ENCODE assay signal across 18 mouse cellular contexts in genomic region chr4:53785746-53786398, GRCm38 (mm10). TPM values are rescaled to one million over a fixed set of nuclear protein-coding genes. Genes with fewer than 3 reads are reported as not detected.
A peak's percentile ranks its signal among the peaks of the same experiment; 100 is the strongest.
DNase-seq lines count a peak whose midpoint lies in the region; ATAC-seq and TF ChIP-seq lines count a peak whose summit lies in the region.
"Had no signal": no experiment of that assay in that cellular context is flagged by ENCODE, and none has a peak within 500 bp of the region (broad histone marks: within the 10 kb centered on the region; RNA-seq: fewer than 3 reads in every experiment).

No protein-coding gene starts in this region.

- no peak overlapping the region for H3K4me2 ChIP-seq in CH12.LX (ENCODE audit: insufficient read depth, low read depth, poor library complexity, severe bottlenecking)
- H3K4me2 ChIP-seq: embryonic facial prominence, embryonic 13.5 days; liver, embryonic 13.5 days; neural tube, embryonic 13.5 days had no signal

- no peak overlapping the region for H3K4me3 ChIP-seq in CH12.LX (replicated peaks in 1 of 3; ENCODE audit: low read depth in 2 of 3, low read length in 2 of 3, poor library complexity in 1 of 3)
- H3K4me3 ChIP-seq: embryonic facial prominence, embryonic 13.5 days; liver, embryonic 13.5 days; neural tube, embryonic 13.5 days had no signal

- in situ Hi-C loops in CH12.LX (cut with MboI; ENCODE audit: low pct_ligation_motif_present, low pct_unique_long_range_greater_than_20kb, low sequenced_read_pairs), result no loop called here

- no peak for TF ChIP-seq CTCF in CH12.LX (conservative IDR thresholded peaks at IDR 0.05 in 1 of 2, IDR thresholded peaks at IDR 0.05 in 1 of 2; ENCODE audit: low read depth in 2 of 2, low read length in 2 of 2)

- DNase-seq in CD4-positive, CD25-positive, alpha-beta regulatory T cell, adult 2 months (ENCODE audit: low read depth, low spot score), result peak; percentile 33
- no peak for DNase-seq in CH12.LX (ENCODE audit: extremely low read depth)
- peak; percentile 18 to 23 for DNase-seq in thymus, postnatal 10 days (ENCODE audit: low spot score in 2 of 2)
- no peak for DNase-seq in left cerebral cortex, adult 8-10 months (ENCODE audit: low spot score in 2 of 2)
- DNase-seq in gastrocnemius, adult 8-10 months (ENCODE audit: low spot score in 2 of 2), result no peak
- DNase-seq: adrenal gland, adult 8-10 months; cerebellum, adult 11-12 months; kidney, adult 8-10 months; kidney, postnatal 4 days; liver, embryonic 13.5 days; right cerebral cortex, postnatal 4 days had no signal

- TF ChIP-seq EP300 in CH12.LX (IDR thresholded peaks at IDR 0.05; ENCODE audit: low read length), result no peak

- no peak overlapping the region for H3K27ac ChIP-seq in CH12.LX (ENCODE audit: insufficient read depth, low read depth)
- H3K27ac ChIP-seq: embryonic facial prominence, embryonic 13.5 days; liver, embryonic 13.5 days; neural tube, embryonic 13.5 days had no signal

- ATAC-seq in megakaryocyte progenitor cell, adult 5-6 weeks (replicated peaks; ENCODE audit: poor library complexity), result peak; percentile 64
- no peak for ATAC-seq in erythroblast, adult 5-6 weeks (replicated peaks; ENCODE audit: low FRiP score, poor library complexity, severe bottlenecking)
- ATAC-seq: hindbrain, embryonic 16.5 days; lung, postnatal 0 days had no signal

- H3K27me3 ChIP-seq in CH12.LX (replicated peaks), result no peaks in the 10 kb centered on the region
- H3K27me3 ChIP-seq: liver, embryonic 13.5 days; neural tube, embryonic 13.5 days had no signal

- H3K79me2 ChIP-seq in CH12.LX (replicated peaks; ENCODE audit: control insufficient read depth, extremely low read depth, insufficient read depth, poor library complexity, severe bottlenecking), result no peaks in the 10 kb centered on the region

- H3K4me1 ChIP-seq in CH12.LX (ENCODE audit: control insufficient read depth in 1 of 2, insufficient read depth in 2 of 2), result peaks cover 2 to 30% of the 10 kb centered on the region in 2 experiments; a peak in 3 of 4 replicates
- H3K4me1 ChIP-seq: liver, embryonic 13.5 days; neural tube, embryonic 13.5 days had no signal

- H3K36me3 ChIP-seq in CH12.LX (replicated peaks in 1 of 2; ENCODE audit: control insufficient read depth in 1 of 2, insufficient read depth in 1 of 2, low read length in 1 of 2), result no peaks in the 10 kb centered on the region
- H3K36me3 ChIP-seq: embryonic facial prominence, embryonic 13.5 days; liver, embryonic 13.5 days; neural tube, embryonic 13.5 days had no signal

- no peak for TF ChIP-seq RAD21 in CH12.LX (IDR thresholded peaks at IDR 0.05; ENCODE audit: low read depth, low read length)

- dilution Hi-C loops in CH12.LX (cut with MboI; ENCODE audit: extremely low pct_ligation_motif_present, extremely low pct_unique_long_range_greater_than_20kb, low sequenced_read_pairs), result no loop called here

- TF ChIP-seq POLR2A in CH12.LX (IDR thresholded peaks at IDR 0.05; ENCODE audit: low read depth, low read length), result no peak

- no peak overlapping the region for H3K9ac ChIP-seq in CH12.LX (ENCODE audit: insufficient read depth, low read depth)
- H3K9ac ChIP-seq: embryonic facial prominence, embryonic 13.5 days; liver, embryonic 13.5 days; neural tube, embryonic 13.5 days had no signal

- H3K9me3 ChIP-seq in CH12.LX (replicated peaks; ENCODE audit: low read length), result no peaks in the 10 kb centered on the region
- H3K9me3 ChIP-seq: embryonic facial prominence, embryonic 13.5 days; liver, embryonic 13.5 days; neural tube, embryonic 13.5 days had no signal

TF ChIP-seq in CH12.LX, 34 proteins besides CTCF, POLR2A, EP300 and RAD21:
- TF ChIP-seq JUN (IDR thresholded peaks at IDR 0.05; ENCODE audit: insufficient read depth, low read depth, low read length), result no peak
- TF ChIP-seq BHLHE40 (IDR thresholded peaks at IDR 0.05; ENCODE audit: low read depth, low read length), result peak; percentile 70
- TF ChIP-seq KAT2A (IDR thresholded peaks at IDR 0.05; ENCODE audit: insufficient replicate concordance, low read length), result no peak
- no peak for TF ChIP-seq IRF4 (IDR thresholded peaks at IDR 0.05; ENCODE audit: low read depth, low read length)
- no peak for TF ChIP-seq POLR2AphosphoS2 (IDR thresholded peaks at IDR 0.05; ENCODE audit: low read depth, low read length)
- no peak for TF ChIP-seq ZMIZ1 (IDR thresholded peaks at IDR 0.05; ENCODE audit: low read depth, low read length)
- TF ChIP-seq TCF12 (IDR thresholded peaks at IDR 0.05; ENCODE audit: low read depth, low read length), result no peak
- no peak for TF ChIP-seq SMC3 (IDR thresholded peaks at IDR 0.05; ENCODE audit: low read depth, low read length)
- TF ChIP-seq HCFC1 (IDR thresholded peaks at IDR 0.05; ENCODE audit: low read depth, low read length), result no peak
- TF ChIP-seq ZNF384 (IDR thresholded peaks at IDR 0.05; ENCODE audit: low read depth, low read length), result no peak
- no peak for TF ChIP-seq MXI1 (IDR thresholded peaks at IDR 0.05; ENCODE audit: low read depth, low read length)
- no peak for TF ChIP-seq MAX (IDR thresholded peaks at IDR 0.05; ENCODE audit: low read length)
- TF ChIP-seq USF1 (IDR thresholded peaks at IDR 0.05; ENCODE audit: low read depth, low read length), result peak; percentile 62
- TF ChIP-seq UBTF (IDR thresholded peaks at IDR 0.05; ENCODE audit: low read depth, low read length), result no peak
- TF ChIP-seq GABPA (IDR thresholded peaks at IDR 0.05; ENCODE audit: insufficient replicate concordance, low read depth, low read length), result no peak
- TF ChIP-seq USF2 (conservative IDR thresholded peaks at IDR 0.05; ENCODE audit: low read depth, low read length), result peak; percentile 69
- no peak for TF ChIP-seq PAX5 (IDR thresholded peaks at IDR 0.05; ENCODE audit: low read length)
- TF ChIP-seq ETS1 (conservative IDR thresholded peaks at IDR 0.05; ENCODE audit: low read depth, low read length), result no peak
- no peak for TF ChIP-seq JUND (conservative IDR thresholded peaks at IDR 0.05; ENCODE audit: low read depth, low read length)
- 0 out of 2 replicates have a peak, but pooled peaks have one; percentile 22 for TF ChIP-seq ELF1 (IDR thresholded peaks at IDR 0.05; ENCODE audit: low read depth, low read length)
- no peak for TF ChIP-seq CHD1 (IDR thresholded peaks at IDR 0.05; ENCODE audit: low read depth, low read length)
- no peak for TF ChIP-seq NRF1 (IDR thresholded peaks at IDR 0.05; ENCODE audit: low read depth, low read length)
- TF ChIP-seq ZC3H11A (IDR thresholded peaks at IDR 0.05; ENCODE audit: low read depth, low read length), result no peak
- no peak for TF ChIP-seq TBP (conservative IDR thresholded peaks at IDR 0.05; ENCODE audit: low read depth, low read length)
- no peak for TF ChIP-seq E2F4 (IDR thresholded peaks at IDR 0.05; ENCODE audit: insufficient replicate concordance, low read depth, low read length)
- TF ChIP-seq MEF2A (IDR thresholded peaks at IDR 0.05; ENCODE audit: borderline replicate concordance, low read depth, low read length), result no peak
- TF ChIP-seq ZKSCAN1 (IDR thresholded peaks at IDR 0.05; ENCODE audit: borderline replicate concordance, low read depth, low read length), result no peak
- no peak for TF ChIP-seq RCOR1 (conservative IDR thresholded peaks at IDR 0.05; ENCODE audit: low read depth, low read length)
- no peak for TF ChIP-seq SIN3A (IDR thresholded peaks at IDR 0.05; ENCODE audit: low read length)
- TF ChIP-seq MAFK (IDR thresholded peaks at IDR 0.05; ENCODE audit: insufficient replicate concordance, low read length), result no peak
- TF ChIP-seq CHD2 (IDR thresholded peaks at IDR 0.05; ENCODE audit: low read length), result no peak
- TF ChIP-seq MAZ (IDR thresholded peaks at IDR 0.05; ENCODE audit: low read depth, low read length), result no peak
- no peak for TF ChIP-seq NELFE (IDR thresholded peaks at IDR 0.05; ENCODE audit: low read depth, low read length)
- no peak for TF ChIP-seq MYC (IDR thresholded peaks at IDR 0.05; ENCODE audit: low read depth, low read length)

RNA-seq across cellular contexts. Expression of gene Tal2, which starts 6.4 kb away (rescaled TPM):
- 0.04 TPM in 1 of 2 replicates, not detected in the other for total RNA-seq in CH12.LX (2012; rRNA removed)
- 0.09 TPM in 1 of 2 replicates, not detected in the other for total RNA-seq in CH12.LX (2014; rRNA removed)
- polyA plus RNA-seq in CH12.LX (2012; ENCODE audit: insufficient read length, low read depth), result not detected in 2 replicates
- total RNA-seq in megakaryocyte progenitor cell, adult 5-6 weeks (2015), result not detected in 2 replicates
- total RNA-seq in megakaryocyte progenitor cell, adult 5-6 weeks (2017), result 0.24 TPM in 1 of 2 replicates, not detected in the other
- total RNA-seq in erythroblast, adult 5-6 weeks (2015; ENCODE audit: low replicate concordance), result 0.42 TPM in 1 of 2 replicates, not detected in the other
- total RNA-seq in erythroblast, adult 5-6 weeks (2017; ENCODE audit: low replicate concordance), result not detected in 2 replicates
- under 1 TPM; 0.13 to 0.32 (median 0.27) TPM for total RNA-seq in left cerebral cortex, adult 8-10 months (2022)
- total RNA-seq in gastrocnemius, adult 8-10 months (2022), result under 1 TPM; 0.51 to 0.76 (median 0.61) TPM
- total RNA-seq: layer of hippocampus, postnatal 14 days had no signal
- polyA plus RNA-seq: liver, embryonic 13.5 days; neural tube, embryonic 13.5 days had no signal

RNA-seq across cellular contexts. Expression of gene Tmem38b, which starts 40.0 kb away (rescaled TPM):
- total RNA-seq in CH12.LX (2012; rRNA removed) (5.4 and 5.9 TPM in 2 replicates), CH12.LX (2014; rRNA removed) (10.5 and 10.6 TPM in 2 replicates)
- 9.7 and 10.8 TPM in 2 replicates for polyA plus RNA-seq in CH12.LX (2012; ENCODE audit: insufficient read length, low read depth)
- 25.2 and 25.5 TPM in 2 replicates for total RNA-seq in megakaryocyte progenitor cell, adult 5-6 weeks (2015)
- total RNA-seq in megakaryocyte progenitor cell, adult 5-6 weeks (2017), result 13.2 and 14.3 TPM in 2 replicates
- total RNA-seq in erythroblast, adult 5-6 weeks (2015; ENCODE audit: low replicate concordance), result 9.2 and 10.9 TPM in 2 replicates
- total RNA-seq in erythroblast, adult 5-6 weeks (2017; ENCODE audit: low replicate concordance), result 2.8 and 3.2 TPM in 2 replicates
- total RNA-seq in left cerebral cortex, adult 8-10 months (2022), result 10 to 100 TPM; 13.1 to 14.7 (median 14.4) TPM
- total RNA-seq in gastrocnemius, adult 8-10 months (2022), result 10 to 100 TPM; 56.5 to 89.2 (median 63.7) TPM

Comparison
In these comparisons a context has a peak if more than half of its experiments do, and no peak if none do; other contexts are left out.
1. DNase-seq: peak in CD4-positive, CD25-positive, alpha-beta regulatory T cell, adult 2 months (single experiment) and thymus, postnatal 10 days (2 of 2); none in CH12.LX (single experiment), left cerebral cortex, adult 8-10 months (0 of 2) and gastrocnemius, adult 8-10 months (0 of 2).